Mouse (Mus musculus): Measurements from ENCODE around the gene Prrt3. TPM values are rescaled to one million over a fixed set of nuclear protein-coding genes. Genes with fewer than 3 reads are reported as not detected.

Gene Prrt3
- total RNA-seq, 2 experiments from 2014 or later, result 0.07 TPM; not detected in 1

DNA sequence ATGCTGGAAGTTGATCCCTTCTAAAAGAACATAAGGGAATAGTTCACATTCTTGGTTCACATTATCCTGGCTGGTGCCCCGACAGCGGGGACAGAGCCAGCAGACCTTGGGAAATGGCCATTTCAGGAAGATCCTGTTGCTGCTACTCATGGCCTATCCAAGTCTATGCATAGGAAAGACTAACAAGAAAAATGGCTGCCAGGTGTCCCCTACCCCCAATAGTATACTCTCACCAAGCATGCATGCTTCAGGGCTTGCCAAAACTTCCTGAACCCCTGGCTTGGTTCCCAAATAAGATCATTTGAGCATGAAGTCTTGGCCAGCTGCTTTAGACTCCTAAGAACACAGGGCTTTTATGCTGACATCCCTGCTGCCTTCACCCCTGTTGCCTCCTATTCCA is 49.9 kb downstream of the Prrt3 start:
- DNase-seq (ENCODE audit: low spot score), result no peak

DNA sequence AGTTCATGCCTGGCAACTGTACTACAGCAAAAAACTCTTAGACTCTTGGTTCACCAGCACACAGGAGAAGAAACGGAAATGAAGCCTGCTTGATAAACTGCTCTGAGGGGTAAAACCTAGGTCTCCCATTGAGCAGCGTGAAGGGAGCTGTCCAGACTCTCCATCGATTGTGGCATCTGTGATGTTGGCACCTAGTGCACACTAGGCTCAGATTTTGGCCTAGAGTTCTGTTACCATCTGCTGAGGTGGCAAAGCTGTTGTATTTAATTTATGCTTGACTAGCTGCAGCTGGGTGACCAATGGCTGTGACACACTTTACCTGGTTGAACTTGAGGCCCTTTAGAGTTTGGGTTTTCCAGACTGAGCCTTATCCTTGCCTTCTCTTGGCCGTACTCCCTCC is 54.1 kb downstream of the Prrt3 start:
- DNase-seq (ENCODE audit: low spot score), result no peak

DNA sequence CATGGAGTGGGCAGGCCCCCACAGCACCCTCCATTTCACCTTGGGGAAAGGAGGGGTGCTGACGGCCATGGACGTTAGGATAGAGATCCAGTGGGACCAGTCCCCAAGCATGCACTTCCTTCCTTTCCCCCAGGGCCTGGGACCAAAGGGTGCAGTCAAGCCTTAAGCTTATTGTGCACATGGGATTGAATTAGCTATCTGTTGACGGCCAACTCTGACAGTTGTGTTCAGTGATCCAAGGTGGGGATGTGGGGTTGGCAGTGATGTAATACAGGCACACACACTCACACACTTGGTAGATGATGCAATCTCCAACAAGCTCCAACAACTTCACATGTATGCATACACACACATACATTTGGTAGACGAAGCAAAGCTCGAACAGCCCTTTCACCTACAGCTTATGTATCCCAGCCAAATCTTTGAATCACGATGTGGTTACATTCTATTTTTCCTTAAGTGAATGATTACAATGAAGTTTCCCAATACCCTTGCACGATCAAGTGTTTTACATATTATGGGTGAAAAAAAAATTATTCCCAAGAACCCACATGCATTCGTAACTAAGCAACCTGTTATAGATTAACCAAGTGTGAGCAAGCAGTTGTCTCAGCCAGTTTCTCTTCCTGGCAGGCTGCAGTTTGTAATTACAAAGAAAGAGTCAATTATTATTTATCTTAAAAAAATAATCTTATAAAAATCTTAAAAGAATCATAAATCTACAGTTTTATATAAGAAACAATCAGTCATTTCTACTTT is 57.3 kb downstream of the Prrt3 start:
- no peak for DNase-seq (ENCODE audit: low spot score)

Small RNA genes within 50 kb of the gene (microRNA-seq; reads per million reads assigned to microRNA genes)
- not detected for gene Gm23365

Other genes with a start within 250 kb of the Prrt3 start
- gene Cpne9, start 219.6 kb downstream of the Prrt3 start, total RNA-seq (2021), result under 1 TPM in 1 of 2 experiments, not detected in 1; 0.26 TPM
- gene Brpf1, start 194.8 kb downstream of the Prrt3 start, total RNA-seq (2021), result 1 to 10 TPM; 9.7 to 9.8 TPM
- gene Ogg1, start 175.0 kb downstream of the Prrt3 start, total RNA-seq (2021), result 1 to 10 TPM; 5.6 to 5.8 TPM
- 10 to 100 TPM; 39.0 to 42.9 TPM for gene Camk1, start 157.9 kb downstream of the Prrt3 start, total RNA-seq (2021)
- gene Tada3, start 124.0 kb downstream of the Prrt3 start, total RNA-seq (2021), result 10 to 100 TPM; 14.6 to 15.3 TPM
- gene Arpc4, start 123.8 kb downstream of the Prrt3 start, total RNA-seq (2021), result 10 to 100 TPM; 50.8 to 52.6 TPM
- gene Ttll3, start 112.7 kb downstream of the Prrt3 start, total RNA-seq (2021), result under 1 TPM; 0.52 to 0.82 TPM
- gene Rpusd3, start 82.6 kb downstream of the Prrt3 start, total RNA-seq (2021), result 10 to 100 TPM in 1 of 2 experiments, 1 to 10 TPM in 1; 9.2 to 11.1 TPM
- gene Cidec, start 66.2 kb downstream of the Prrt3 start, total RNA-seq (2021), result 10 to 100 TPM in 1 of 2 experiments, 1 to 10 TPM in 1; 9.9 to 17.2 TPM
- 10 to 100 TPM; 28.2 to 28.9 TPM for gene Jagn1, start 59.4 kb downstream of the Prrt3 start, total RNA-seq (2021)
- under 1 TPM; 0.26 to 0.30 TPM for gene Il17re, start 43.4 kb downstream of the Prrt3 start, total RNA-seq (2021)
- 1 to 10 TPM; 3.8 to 4.9 TPM for gene Il17rc, start 30.5 kb downstream of the Prrt3 start, total RNA-seq (2021)
- 10 to 100 TPM; 42.1 to 45.1 TPM for gene Creld1, start 18.6 kb downstream of the Prrt3 start, total RNA-seq (2021)
- 10 to 100 TPM; 53.8 to 59.1 TPM for gene Emc3, start 29.7 kb upstream of the Prrt3 start, total RNA-seq (2021)
- under 1 TPM; 0.09 to 0.32 TPM for gene Fancd2, start 29.8 kb upstream of the Prrt3 start, total RNA-seq (2021)
- not detected for gene Fancd2os, start 98.8 kb upstream of the Prrt3 start, total RNA-seq (2021)
- 10 to 100 TPM; 40.7 to 41.1 TPM for gene Brk1, start 102.8 kb upstream of the Prrt3 start, total RNA-seq (2021)
- 1 to 10 TPM; 4.2 to 5.0 TPM for gene Vhl, start 122.0 kb upstream of the Prrt3 start, total RNA-seq (2021)
- gene Irak2, start 136.5 kb upstream of the Prrt3 start, total RNA-seq (2021), result 1 to 10 TPM; 4.6 to 9.0 TPM
- 10 to 100 TPM; 38.0 to 47.5 TPM for gene Tatdn2, start 195.1 kb upstream of the Prrt3 start, total RNA-seq (2021)
- not detected for gene Ghrl, start 217.9 kb upstream of the Prrt3 start, total RNA-seq (2021)
- 10 to 100 TPM; 64.7 to 66.4 TPM for gene Sec13, start 238.8 kb upstream of the Prrt3 start, total RNA-seq (2021)

Data from gastrocnemius, adult 18-20 months (tissue).